Mouse (Mus musculus): ENCODE measurements around the gene Gm21969. TPM values are rescaled to one million over a fixed set of nuclear protein-coding genes. Genes with fewer than 3 reads are reported as not detected.

Gene Gm21969
- polyA plus RNA-seq, 1 experiment from 2014 or later: not detected

GRCm38 (mm10) chr4:139578389-139578788 is 24.6 kb upstream of the Gm21969 start:
- no peaks in the 10 kb centered on the region for H3K36me3 ChIP-seq (replicated peaks)
- H3K27ac ChIP-seq: no peak overlapping the region
- no peak overlapping the region for H3K4me2 ChIP-seq
- no peak overlapping the region for H3K9ac ChIP-seq
- H3K4me3 ChIP-seq: no peak overlapping the region
- H3K4me1 ChIP-seq: peaks cover 59% of the 10 kb centered on the region
- WGBS: 92% methylated on average over 8 of the region's 8 CpGs
- no peaks in the 10 kb centered on the region for H3K9me3 ChIP-seq
- ATAC-seq (replicated peaks): no peak
- no peaks in the 10 kb centered on the region for H3K27me3 ChIP-seq (replicated peaks)

- no peaks in the 10 kb centered on the region for H3K9me3 ChIP-seq
- 62% methylated on average over 10 of the region's 10 CpGs for WGBS
- no peak overlapping the region for H3K27ac ChIP-seq
- H3K36me3 ChIP-seq (replicated peaks): no peaks in the 10 kb centered on the region
- H3K9ac ChIP-seq: no peak overlapping the region
- peaks cover 55% of the 10 kb centered on the region for H3K4me1 ChIP-seq
- no peak for ATAC-seq (replicated peaks)
- no peaks in the 10 kb centered on the region for H3K27me3 ChIP-seq (replicated peaks)
- H3K4me2 ChIP-seq: no peak overlapping the region
- H3K4me3 ChIP-seq: no peak overlapping the region
Measured at GRCm38 (mm10) chr4:139579003-139579402, 24.0 kb upstream of the Gm21969 start.

GRCm38 (mm10) chr4:139579466-139579865 is 23.5 kb upstream of the Gm21969 start:
- no peak overlapping the region for H3K4me3 ChIP-seq
- 68% methylated on average over 6 of the region's 6 CpGs for WGBS
- H3K36me3 ChIP-seq (replicated peaks): no peaks in the 10 kb centered on the region
- peaks cover 54% of the 10 kb centered on the region for H3K4me1 ChIP-seq
- H3K4me2 ChIP-seq: no peak overlapping the region
- H3K9ac ChIP-seq: no peak overlapping the region
- H3K27me3 ChIP-seq (replicated peaks): no peaks in the 10 kb centered on the region
- no peak overlapping the region for H3K27ac ChIP-seq
- no peak for ATAC-seq (replicated peaks)
- H3K9me3 ChIP-seq: no peaks in the 10 kb centered on the region

- peak overlapping the region; percentile 15; the same call in 1 of the 2 replicates for H3K4me3 ChIP-seq
- WGBS: 6% methylated on average over 15 of the region's 15 CpGs
- H3K9me3 ChIP-seq: no peaks in the 10 kb centered on the region
- peak overlapping the region; percentile 40 for H3K4me2 ChIP-seq
- ATAC-seq (replicated peaks): no peak
- peak overlapping the region; percentile 41 for H3K27ac ChIP-seq
- no peaks in the 10 kb centered on the region for H3K27me3 ChIP-seq (replicated peaks)
- peak overlapping the region; percentile 33 for H3K9ac ChIP-seq
- peaks cover 51% of the 10 kb centered on the region for H3K4me1 ChIP-seq
- no peaks in the 10 kb centered on the region for H3K36me3 ChIP-seq (replicated peaks)
Measured at GRCm38 (mm10) chr4:139580663-139581336, 22.2 kb upstream of the Gm21969 start.

GRCm38 (mm10) chr4:139581427-139582051 is 21.4 kb upstream of the Gm21969 start:
- Histone ChIP-seq H3K27me3 (replicated peaks) (no peaks in the 10 kb centered on the region), H3K4me2 (peak overlapping the region; percentile 40), H3K9ac (peak overlapping the region; percentile 33; the same call in 1 of the 2 replicates), H3K4me1 (peaks cover 44% of the 10 kb centered on the region), H3K4me3 (no peak overlapping the region), H3K9me3 (no peaks in the 10 kb centered on the region), H3K27ac (peak overlapping the region; percentile 34), H3K36me3 (replicated peaks) (no peaks in the 10 kb centered on the region)
- 0 out of 2 replicates have a peak, but pooled peaks have one; percentile 12 for ATAC-seq (replicated peaks)
- 43% methylated on average over 6 of the region's 6 CpGs for WGBS

GRCm38 (mm10) chr4:139582346-139582745 is 20.6 kb upstream of the Gm21969 start:
- ATAC-seq (replicated peaks): no peak
- WGBS: 78% methylated on average over 6 of the region's 6 CpGs

GRCm38 (mm10) chr4:139582903-139583302 is 20.1 kb upstream of the Gm21969 start:
- H3K36me3 ChIP-seq (replicated peaks): no peaks in the 10 kb centered on the region
- H3K4me3 ChIP-seq: no peak overlapping the region
- H3K27ac ChIP-seq: no peak overlapping the region
- no peaks in the 10 kb centered on the region for H3K27me3 ChIP-seq (replicated peaks)
- 29% methylated on average over 3 of the region's 3 CpGs for WGBS
- peaks cover 35% of the 10 kb centered on the region for H3K4me1 ChIP-seq
- H3K9ac ChIP-seq: no peak overlapping the region
- ATAC-seq (replicated peaks): no peak
- no peak overlapping the region for H3K4me2 ChIP-seq
- H3K9me3 ChIP-seq: no peaks in the 10 kb centered on the region

More at GRCm38 (mm10) chr4:139582346-139582745, 20.6 kb upstream of the Gm21969 start:
- H3K27me3 ChIP-seq (replicated peaks): no peaks in the 10 kb centered on the region
- H3K36me3 ChIP-seq (replicated peaks): no peaks in the 10 kb centered on the region
- H3K9ac ChIP-seq: no peak overlapping the region
- H3K4me1 ChIP-seq: peaks cover 37% of the 10 kb centered on the region
- no peak overlapping the region for H3K27ac ChIP-seq
- H3K9me3 ChIP-seq: no peaks in the 10 kb centered on the region
- H3K4me2 ChIP-seq: no peak overlapping the region
- H3K4me3 ChIP-seq: no peak overlapping the region

GRCm38 (mm10) chr4:139583629-139584245 is 19.2 kb upstream of the Gm21969 start:
- H3K4me3 ChIP-seq: no peak overlapping the region
- H3K27me3 ChIP-seq (replicated peaks): no peaks in the 10 kb centered on the region
- H3K4me1 ChIP-seq: peaks cover 31% of the 10 kb centered on the region
- H3K9ac ChIP-seq: no peak overlapping the region
- no peak overlapping the region for H3K27ac ChIP-seq
- H3K36me3 ChIP-seq (replicated peaks): no peaks in the 10 kb centered on the region
- no peaks in the 10 kb centered on the region for H3K9me3 ChIP-seq
- no peak for ATAC-seq (replicated peaks)
- no peak overlapping the region for H3K4me2 ChIP-seq
- WGBS: 85% methylated on average over 11 of the region's 11 CpGs

- Histone ChIP-seq H3K4me2 (no peak overlapping the region), H3K9ac (no peak overlapping the region), H3K27me3 (replicated peaks) (no peaks in the 10 kb centered on the region), H3K9me3 (no peaks in the 10 kb centered on the region), H3K4me1 (peaks cover 33% of the 10 kb centered on the region), H3K36me3 (replicated peaks) (no peaks in the 10 kb centered on the region), H3K4me3 (no peak overlapping the region), H3K27ac (no peak overlapping the region)
- 73% methylated on average over 11 of the region's 11 CpGs for WGBS
- no peak for ATAC-seq (replicated peaks)
Measured at GRCm38 (mm10) chr4:139584704-139585103, 18.3 kb upstream of the Gm21969 start.

- H3K4me1 ChIP-seq: peaks cover 33% of the 10 kb centered on the region
- no peak overlapping the region for H3K9ac ChIP-seq
- no peak overlapping the region for H3K4me2 ChIP-seq
- H3K36me3 ChIP-seq (replicated peaks): no peaks in the 10 kb centered on the region
- H3K27ac ChIP-seq: no peak overlapping the region
- no peak for ATAC-seq (replicated peaks)
- no peaks in the 10 kb centered on the region for H3K9me3 ChIP-seq
- WGBS: 93% methylated on average over 7 of the region's 7 CpGs
- H3K27me3 ChIP-seq (replicated peaks): no peaks in the 10 kb centered on the region
- H3K4me3 ChIP-seq: no peak overlapping the region
Measured at GRCm38 (mm10) chr4:139585713-139586112, 17.3 kb upstream of the Gm21969 start.

GRCm38 (mm10) chr4:139587370-139587769 is 15.6 kb upstream of the Gm21969 start:
- Histone ChIP-seq H3K9me3 (no peaks in the 10 kb centered on the region), H3K4me3 (no peak overlapping the region), H3K36me3 (replicated peaks) (no peaks in the 10 kb centered on the region), H3K27me3 (replicated peaks) (no peaks in the 10 kb centered on the region), H3K4me2 (no peak overlapping the region), H3K4me1 (peaks cover 21% of the 10 kb centered on the region), H3K9ac (no peak overlapping the region), H3K27ac (no peak overlapping the region)
- ATAC-seq (replicated peaks): no peak
- WGBS: 86% methylated on average over 4 of the region's 4 CpGs

GRCm38 (mm10) chr4:139587773-139588172 is 15.2 kb upstream of the Gm21969 start:
- Histone ChIP-seq H3K4me1 (peaks cover 21% of the 10 kb centered on the region), H3K36me3 (replicated peaks) (no peaks in the 10 kb centered on the region), H3K4me2 (no peak overlapping the region), H3K4me3 (no peak overlapping the region), H3K9ac (no peak overlapping the region), H3K9me3 (no peaks in the 10 kb centered on the region), H3K27ac (no peak overlapping the region), H3K27me3 (replicated peaks) (no peaks in the 10 kb centered on the region)
- WGBS: 87% methylated on average over 4 of the region's 4 CpGs
- ATAC-seq (replicated peaks): no peak

Data from midbrain, embryonic 15.5 days (tissue).